Mouse (Mus musculus) CH12.LX (cell line): ENCODE data around the gene Fbxo31. TPM values are rescaled to one million over a fixed set of nuclear protein-coding genes. Genes with fewer than 3 reads are reported as not detected.

Source experiments
- DNase-seq: peaks from one replicate; pipeline ENCODE4 v3.0.0-alpha.2; 2013; ENCODE audit errors: extremely low read depth
- H3K27ac ChIP-seq: 2 replicates; pipeline ENCODE4 v1.5.1; 2012; ENCODE audit warnings: low read depth, mild to moderate bottlenecking, control low read depth, moderate library complexity; ENCODE audit not compliant: insufficient read depth
- H3K27me3 ChIP-seq: replicated peaks from 2 replicates; pipeline ENCODE3; 2012; ENCODE audit warnings: inconsistent platforms
- H3K36me3 ChIP-seq, 2 experiments: replicated peaks in 1 of 2; 2 replicates each; pipeline versions ENCODE3 to v1.6.1; 2012; ENCODE audit warnings: inconsistent platforms in 1 of 2, low read length in 1 of 2, mild to moderate bottlenecking in 1 of 2, mixed read lengths in 1 of 2, moderate library complexity in 1 of 2; ENCODE audit not compliant: control insufficient read depth in 1 of 2, insufficient read depth in 1 of 2
- H3K4me1 ChIP-seq, 2 experiments: 2 replicates each; pipeline ENCODE4 v1.6.1; 2012; ENCODE audit warnings: inconsistent platforms in 1 of 2, moderate library complexity in 1 of 2; ENCODE audit not compliant: insufficient read depth in 2 of 2, control insufficient read depth in 1 of 2
- H3K4me2 ChIP-seq: 2 replicates; pipeline ENCODE4 v1.6.1; 2012; ENCODE audit warnings: low read depth, mild to moderate bottlenecking, control low read depth; ENCODE audit not compliant: poor library complexity, insufficient read depth, severe bottlenecking
- H3K4me3 ChIP-seq, 3 experiments: fragments of 150-350 bp in 1 of 3; sonication (generic) in 1 of 3; replicated peaks in 1 of 3; 2 replicates each; pipeline versions ENCODE3 to v1.5.1; 2011 to 2012; ENCODE audit warnings: low read depth in 2 of 3, low read length in 2 of 3, mild to moderate bottlenecking in 2 of 3, moderate library complexity in 2 of 3, control low read depth in 1 of 3, improper control_type of control experiment in 1 of 3, inconsistent platforms in 1 of 3, mixed read lengths in 1 of 3; ENCODE audit not compliant: poor library complexity in 1 of 3
- H3K79me2 ChIP-seq: replicated peaks from 2 replicates; pipeline ENCODE4 v1.6.1; 2012; ENCODE audit warnings: mild to moderate bottlenecking, moderate library complexity; ENCODE audit not compliant: control insufficient read depth, poor library complexity, insufficient read depth, severe bottlenecking; ENCODE audit errors: extremely low read depth
- H3K9ac ChIP-seq: 2 replicates; pipeline ENCODE4 v1.6.1; 2012; ENCODE audit warnings: low read depth, mild to moderate bottlenecking, control low read depth, moderate library complexity; ENCODE audit not compliant: insufficient read depth
- H3K9me3 ChIP-seq: replicated peaks from 2 replicates; pipeline ENCODE3; 2012; ENCODE audit warnings: low read length, inconsistent platforms, mixed read lengths
- CHD1 ChIP-seq: IDR thresholded peaks from 2 replicates; pipeline ENCODE4 v1.6.1; 2012; ENCODE audit warnings: low read depth, low read length, improper control_type of control experiment, inconsistent platforms
- CTCF ChIP-seq, 2 experiments: IDR thresholded peaks in 1 of 2; conservative IDR thresholded peaks in 1 of 2; 2 replicates each; pipeline ENCODE4 v1.5.1; 2011 to 2012; ENCODE audit warnings: low read depth in 2 of 2, low read length in 2 of 2, improper control_type of control experiment in 1 of 2, inconsistent platforms in 1 of 2, mild to moderate bottlenecking in 1 of 2, moderate library complexity in 1 of 2
- JUN ChIP-seq: IDR thresholded peaks from 2 replicates; pipeline ENCODE4 v1.6.1; 2011; ENCODE audit warnings: low read depth, mild to moderate bottlenecking, low read length, improper control_type of control experiment, moderate library complexity; ENCODE audit not compliant: insufficient read depth
- KAT2A ChIP-seq: IDR thresholded peaks from 2 replicates; pipeline ENCODE4 v1.6.1; 2012; ENCODE audit warnings: low read length, improper control_type of control experiment, inconsistent platforms; ENCODE audit not compliant: insufficient replicate concordance
- MAFK ChIP-seq: IDR thresholded peaks from 2 replicates; pipeline ENCODE4 v1.6.1; 2011; ENCODE audit warnings: low read length, improper control_type of control experiment; ENCODE audit not compliant: insufficient replicate concordance
- MAX ChIP-seq: IDR thresholded peaks from 2 replicates; pipeline ENCODE4 v1.6.1; 2011; ENCODE audit warnings: low read length, improper control_type of control experiment
- MAZ ChIP-seq: IDR thresholded peaks from 2 replicates; pipeline ENCODE4 v1.6.1; 2012; ENCODE audit warnings: low read depth, mild to moderate bottlenecking, inconsistent platforms, low read length, improper control_type of control experiment, moderate library complexity
- MYC ChIP-seq: IDR thresholded peaks from 2 replicates; pipeline ENCODE4 v1.6.1; 2011; ENCODE audit warnings: low read depth, mild to moderate bottlenecking, improper control_type of control experiment, low read length
- NRF1 ChIP-seq: IDR thresholded peaks from 2 replicates; pipeline ENCODE4 v1.6.1; 2014; ENCODE audit warnings: low read depth, mild to moderate bottlenecking, inconsistent platforms, low read length, improper control_type of control experiment, moderate library complexity
- UBTF ChIP-seq: IDR thresholded peaks from 2 replicates; pipeline ENCODE4 v1.6.1; 2012; ENCODE audit warnings: low read depth, mild to moderate bottlenecking, inconsistent platforms, low read length, improper control_type of control experiment, moderate library complexity
- USF1 ChIP-seq: IDR thresholded peaks from 2 replicates; pipeline ENCODE4 v1.6.1; 2014; ENCODE audit warnings: low read depth, mild to moderate bottlenecking, inconsistent platforms, low read length, improper control_type of control experiment
- ZKSCAN1 ChIP-seq: IDR thresholded peaks from 2 replicates; pipeline ENCODE4 v1.6.1; 2012; ENCODE audit warnings: low read depth, inconsistent platforms, low read length, improper control_type of control experiment, borderline replicate concordance
- ZNF384 ChIP-seq: IDR thresholded peaks from 2 replicates; pipeline ENCODE4 v1.6.1; 2012; ENCODE audit warnings: low read depth, low read length, improper control_type of control experiment, inconsistent platforms
- dilution Hi-C: fragments of 300-500 bp; cut with MboI; formaldehyde crosslinking; loops from 2 replicates; pipeline ENCODE4 v1.14.3; 2020; ENCODE audit warnings: low sequenced_read_pairs; ENCODE audit not compliant: extremely low pct_unique_long_range_greater_than_20kb, extremely low pct_ligation_motif_present
- in situ Hi-C: fragments of 300-500 bp; cut with MboI; formaldehyde crosslinking; loops from 3 replicates; pipeline ENCODE4 v1.14.3; 2019; ENCODE audit warnings: low sequenced_read_pairs, low pct_ligation_motif_present, low pct_unique_long_range_greater_than_20kb, mixed read lengths
- polyA plus RNA-seq: library from polyadenylated mRNA; unstranded; fragments of >175 nt; gene quantifications from 2 replicates; pipeline ENCODE4 v1.2.1, GENCODE M21; 2012; ENCODE audit warnings: low read depth; ENCODE audit not compliant: insufficient read length
- total RNA-seq, 2 experiments: library from RNA; depleted of rRNA; stranded (reverse); fragments of 300-350 nt in 1 of 2; fragments of >200 nt in 1 of 2; gene quantifications; 2 replicates each; pipeline ENCODE4 v1.2.3; 2012 to 2014

Fbxo31 gene
- total and polyA plus RNA-seq, 3 experiments: 13.2 to 24.7 (median 14.2) TPM

DNA sequence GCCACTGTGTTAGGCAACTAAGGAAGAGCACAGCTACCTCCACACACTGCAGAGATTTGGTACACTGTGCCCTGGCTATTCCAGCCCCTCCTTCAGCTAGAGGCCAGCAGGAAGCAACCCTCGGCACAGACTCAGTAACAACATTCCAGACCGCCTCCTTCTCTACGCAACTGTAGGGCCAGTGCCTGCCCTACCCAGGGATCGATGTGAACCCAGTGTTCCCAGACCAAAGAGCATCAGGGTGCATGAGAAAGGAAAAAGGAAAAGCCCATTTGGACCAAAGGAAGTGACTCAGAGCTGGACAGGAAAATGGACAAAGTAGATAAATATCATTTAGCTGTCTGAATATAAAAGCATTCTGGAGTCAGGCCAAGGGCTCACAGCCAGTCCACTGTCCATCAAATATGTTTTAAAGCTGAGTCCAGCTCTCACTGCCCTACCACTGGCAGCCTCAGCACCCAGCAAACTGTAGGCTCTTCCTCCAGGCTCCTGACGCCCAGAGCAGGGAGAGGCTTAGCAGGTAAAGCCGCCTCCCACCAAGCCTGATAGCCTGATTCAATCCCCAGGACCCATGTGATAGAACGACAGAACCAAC is 40.9 kb upstream of the Fbxo31 start:
- Histone ChIP-seq H3K9ac (no peak overlapping the region), H3K9me3 (no peaks in the 10 kb centered on the region), H3K4me3 (no peak overlapping the region)
- TF ChIP-seq NRF1 (no peak), ZNF384 (no peak)
- TF ChIP-seq, all 38 proteins: peak for 0
- peaks cover 91% of the 10 kb centered on the region for H3K27me3 ChIP-seq
- in situ Hi-C loops: no loop called here
- H3K4me1 ChIP-seq: no peaks in the 10 kb centered on the region
- no peaks in the 10 kb centered on the region for H3K79me2 ChIP-seq
- no peak overlapping the region for H3K4me2 ChIP-seq
- H3K36me3 ChIP-seq: no peaks in the 10 kb centered on the region
- DNase-seq: no peak
- H3K27ac ChIP-seq: no peak overlapping the region
- dilution Hi-C loops: no loop called here

DNA sequence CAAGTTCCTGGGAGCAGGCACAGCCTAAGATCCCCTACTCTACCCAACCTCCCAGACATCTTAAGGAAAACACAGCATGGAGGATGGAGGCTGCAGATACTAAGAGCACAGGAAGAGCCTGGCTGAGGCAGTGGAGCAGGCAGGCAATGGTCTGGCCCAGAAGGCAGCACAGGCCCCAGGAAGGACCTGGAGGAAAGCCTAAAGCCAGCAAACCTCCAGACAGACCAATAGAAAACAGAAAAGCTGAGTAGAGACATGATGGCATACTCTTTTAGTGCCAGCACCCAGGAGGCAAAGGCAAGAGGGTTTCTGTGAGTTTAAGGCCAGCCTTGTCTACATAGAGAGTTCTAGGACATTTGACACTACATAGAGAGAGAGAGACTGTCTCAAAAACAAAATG is 34.8 kb upstream of the Fbxo31 start:
- H3K4me2 ChIP-seq: no peak overlapping the region
- dilution Hi-C loops: no loop called here
- no peaks in the 10 kb centered on the region for H3K36me3 ChIP-seq
- no peaks in the 10 kb centered on the region for H3K79me2 ChIP-seq
- in situ Hi-C loops: no loop called here
- H3K4me1 ChIP-seq: peaks cover 0 to 2% of the 10 kb centered on the region in 2 experiments; a peak in 1 of 4 replicates
- H3K27ac ChIP-seq: no peak overlapping the region
- no peak for DNase-seq
- H3K9ac ChIP-seq: no peak overlapping the region
- H3K9me3 ChIP-seq: no peaks in the 10 kb centered on the region
- H3K4me3 ChIP-seq: no peak overlapping the region
- peaks cover 91% of the 10 kb centered on the region for H3K27me3 ChIP-seq
- no peak for TF ChIP-seq USF1
- no peak for TF ChIP-seq KAT2A
- no peak for TF ChIP-seq UBTF
- TF ChIP-seq CTCF (conservative IDR thresholded peaks at IDR 0.05 in 1 of 2, IDR thresholded peaks at IDR 0.05 in 1 of 2; ENCODE audit: low read depth in 2 of 2, low read length in 2 of 2): no peak
- no peak for TF ChIP-seq MAZ
- TF ChIP-seq MAFK: no peak
- no peak for TF ChIP-seq MAX
- TF ChIP-seq ZKSCAN1: no peak

DNA sequence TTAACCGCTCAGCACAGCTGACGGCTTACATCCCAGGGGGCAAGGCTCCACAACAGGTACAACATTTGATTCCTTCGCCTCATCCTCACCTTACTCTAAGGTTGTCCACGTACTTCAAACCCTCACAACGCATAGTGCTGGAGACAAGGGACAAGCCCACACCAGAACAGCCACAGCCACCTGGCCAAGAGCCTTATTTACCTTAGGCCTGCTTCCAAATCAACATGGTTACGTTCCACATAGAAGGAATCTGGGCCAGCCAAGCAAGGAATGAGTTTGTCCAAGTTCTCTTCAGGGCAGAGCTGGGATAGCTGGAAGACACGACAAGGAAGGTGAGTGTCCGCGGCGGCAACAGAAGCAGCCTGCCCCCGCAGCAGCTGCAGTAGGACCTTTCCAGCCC is 31.3 kb upstream of the Fbxo31 start:
- no peaks in the 10 kb centered on the region for H3K79me2 ChIP-seq
- no peak overlapping the region for H3K4me2 ChIP-seq
- peaks cover 65% of the 10 kb centered on the region for H3K27me3 ChIP-seq
- peaks cover 0 to 2% of the 10 kb centered on the region in 2 experiments; a peak in 1 of 4 replicates for H3K4me1 ChIP-seq
- TF ChIP-seq CHD1: no peak
- TF ChIP-seq JUN: no peak
- TF ChIP-seq MYC: no peak
- DNase-seq: no peak
- no peak overlapping the region for H3K9ac ChIP-seq
- no peaks in the 10 kb centered on the region for H3K36me3 ChIP-seq
- H3K9me3 ChIP-seq: no peaks in the 10 kb centered on the region
- in situ Hi-C loops (no loop called here), dilution Hi-C loops (no loop called here)
- no peak overlapping the region for H3K4me3 ChIP-seq
- H3K27ac ChIP-seq: no peak overlapping the region
